Mouse (Mus musculus) lung, postnatal 0 days (tissue): ENCODE measurements around the gene Cd84.
"Not testable (repeated sequence)": the region's sequence is repeated elsewhere in the genome, so short reads cannot be mapped to it uniquely, and the experiment has no call there.

ENCODE experiments used
- CTCF ChIP-seq: IDR thresholded peaks from 2 replicates; pipeline ENCODE4 v1.5.1; 2016; ENCODE audit warnings: antibody characterized with exemption, mild to moderate bottlenecking
- EP300 ChIP-seq: IDR thresholded peaks from 2 replicates; pipeline ENCODE4 v1.6.1; 2016; ENCODE audit warnings: antibody characterized with exemption, mild to moderate bottlenecking, control low read depth

DNA sequence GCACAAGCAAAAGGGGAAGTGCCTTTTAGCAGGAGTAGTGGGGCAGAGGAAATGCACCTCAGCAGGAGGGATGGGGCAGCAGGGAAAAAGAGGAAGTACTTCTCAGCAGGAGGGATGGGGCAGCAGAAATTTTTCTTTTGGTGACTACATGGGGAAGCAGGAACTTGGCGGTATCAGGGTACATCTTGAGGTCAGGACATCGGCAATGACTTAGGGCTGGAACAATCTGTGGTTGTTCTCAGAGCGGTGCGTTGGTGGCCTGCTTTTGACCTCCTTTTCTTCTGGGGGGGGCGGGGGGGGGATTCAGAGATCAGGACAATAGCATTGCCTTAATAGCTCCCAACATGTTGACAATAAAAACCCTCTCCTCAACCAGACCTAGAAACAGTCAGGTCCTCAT, 55.9 kb downstream of the Cd84 start, which contains the start of gene Gm10521:
- not testable (repeated sequence) for TF ChIP-seq EP300, CTCF
